Mouse (Mus musculus): ENCODE measurements around the gene Nmral1.

- TF ChIP-seq POLR2A (IDR thresholded peaks at IDR 0.05; ENCODE audit: control insufficient read depth in 1 of 2, insufficient read depth in 1 of 2, low read depth in 1 of 2, low read length in 2 of 2, poor library complexity in 1 of 2) (no peak), POLR2AphosphoS2 (IDR thresholded peaks at IDR 0.05; ENCODE audit: low read length) (no peak), GATA1 (IDR thresholded peaks at IDR 0.05; ENCODE audit: low read depth, low read length) (no peak), CTCF (IDR thresholded peaks at IDR 0.05 in 2 of 3, conservative IDR thresholded peaks at IDR 0.05 in 1 of 3; ENCODE audit: control insufficient read depth in 1 of 3, insufficient read depth in 1 of 3, low read depth in 2 of 3, low read length in 3 of 3, poor library complexity in 1 of 3, severe bottlenecking in 1 of 3) (no peak), USF1 (IDR thresholded peaks at IDR 0.05; ENCODE audit: low read depth, low read length) (no peak), EP300 (IDR thresholded peaks at IDR 0.05; ENCODE audit: low read depth in 1 of 2, low read length in 2 of 2) (no peak), MYC (IDR thresholded peaks at IDR 0.05; ENCODE audit: low read depth, low read length) (no peak), POLR2AphosphoS5 (IDR thresholded peaks at IDR 0.05; ENCODE audit: borderline replicate concordance, low read depth, low read length) (no peak), HCFC1 (IDR thresholded peaks at IDR 0.05; ENCODE audit: low read depth, low read length) (no peak), MEF2A (IDR thresholded peaks at IDR 0.05; ENCODE audit: extremely low read depth, insufficient replicate concordance, low read depth, low read length, poor library complexity, severe bottlenecking) (no peak), CHD1 (IDR thresholded peaks at IDR 0.05; ENCODE audit: low read depth, low read length) (no peak), SIN3A (IDR thresholded peaks at IDR 0.05; ENCODE audit: low read length) (no peak), NELFE (IDR thresholded peaks at IDR 0.05; ENCODE audit: low read depth, low read length) (no peak)
Measured at GRCm38 (mm10) chr16:4762437-4762836, 43.3 kb upstream of the Nmral1 start.
